Mouse (Mus musculus): ENCODE results near the gene Tnfrsf23.
"Not testable (repeated sequence)": the region's sequence is repeated elsewhere in the genome, so short reads cannot be mapped to it uniquely, and the experiment has no call there.

Tnfrsf23 gene

GRCm38 (mm10) chr7:143689946-143690345 is 4.3 kb upstream of the Tnfrsf23 start:
- in situ Hi-C loops (cut with MboI; ENCODE audit: low pct_unique_long_range_greater_than_20kb in 1 of 2, low sequenced_read_pairs in 2 of 2, unreplicated experiment in 1 of 2): loop anchor here in 1 of 2 experiments (10.0 kb wide), 1 partner anchor 165 kb away; no protein-coding TSS in a partner anchor

- in situ Hi-C loops (cut with MboI; ENCODE audit: low pct_unique_long_range_greater_than_20kb in 1 of 2, low sequenced_read_pairs in 2 of 2, unreplicated experiment in 1 of 2): no loop called here
These were observed 3.8 kb upstream of the Tnfrsf23 start for GRCm38 (mm10) chr7:143689481-143689880.

DNA sequence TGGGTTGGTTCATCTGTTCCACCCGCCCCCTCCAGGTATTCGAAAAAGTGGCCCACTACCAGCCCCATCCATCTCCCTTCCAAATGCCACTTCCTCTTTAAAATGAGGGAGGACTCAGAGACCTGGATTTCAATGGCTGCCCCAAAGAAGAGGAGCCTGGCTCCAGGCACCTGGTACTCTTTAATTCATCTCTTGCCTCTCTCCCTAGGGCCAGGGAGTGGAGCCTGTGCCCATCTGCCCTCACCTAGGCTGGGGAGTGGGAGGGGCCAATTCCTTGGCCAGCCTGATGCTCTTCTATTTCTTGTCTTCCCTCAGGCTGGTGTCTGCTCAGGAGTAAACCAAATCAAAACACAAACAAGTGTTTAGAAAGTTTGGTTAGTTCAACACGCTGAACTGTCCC is 1.0 kb upstream of the Tnfrsf23 start:
- in situ Hi-C loops (cut with MboI; ENCODE audit: low pct_unique_long_range_greater_than_20kb in 1 of 2, low sequenced_read_pairs in 2 of 2, unreplicated experiment in 1 of 2): not testable (repeated sequence)

- in situ Hi-C loops (cut with MboI; ENCODE audit: low pct_unique_long_range_greater_than_20kb in 1 of 2, low sequenced_read_pairs in 2 of 2, unreplicated experiment in 1 of 2): not testable (repeated sequence)
These were observed 519 bp upstream of the Tnfrsf23 start for GRCm38 (mm10) chr7:143686191-143686590.

DNA sequence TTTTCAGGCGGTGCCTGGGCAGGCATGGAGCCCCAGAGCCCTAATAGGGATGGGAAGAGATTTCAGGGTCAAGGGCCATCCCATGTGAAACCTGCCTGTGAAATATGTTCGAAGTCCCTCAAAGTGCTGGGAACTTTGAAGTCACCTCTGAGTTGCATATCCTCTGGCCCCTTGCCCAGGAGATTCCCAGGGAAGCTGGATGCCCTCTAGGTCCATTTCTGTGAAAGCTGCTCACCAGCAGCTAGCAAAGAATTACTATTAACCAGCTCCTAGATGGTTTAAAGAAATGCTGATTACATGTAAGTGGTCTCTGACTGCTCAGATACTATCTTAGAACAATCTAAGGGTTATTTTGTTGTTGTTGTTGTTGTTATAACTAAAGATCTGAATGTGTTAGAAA is 1.1 kb downstream of the Tnfrsf23 start:
- in situ Hi-C loops (cut with MboI; ENCODE audit: low pct_unique_long_range_greater_than_20kb in 1 of 2, low sequenced_read_pairs in 2 of 2, unreplicated experiment in 1 of 2): not testable (repeated sequence)

DNA sequence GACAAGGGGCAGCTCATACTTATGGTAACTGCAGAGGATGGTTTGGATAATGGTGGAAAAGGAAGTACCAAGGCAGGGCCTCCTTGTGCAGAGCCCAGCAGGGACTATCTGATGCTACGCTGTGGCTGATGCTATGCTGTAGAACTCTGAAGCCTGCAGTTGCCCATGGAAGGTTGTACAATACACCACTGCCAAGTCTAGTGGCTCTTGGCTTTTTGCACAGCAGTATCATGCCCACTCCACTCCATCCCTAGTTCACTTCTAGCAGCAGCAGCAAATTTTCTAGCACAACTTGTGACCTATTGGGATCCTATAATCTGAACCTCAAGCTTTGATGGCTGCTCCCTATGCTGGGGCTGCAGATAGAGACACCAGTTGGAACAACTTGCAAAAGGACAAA is 4.1 kb downstream of the Tnfrsf23 start:
- in situ Hi-C loops (cut with MboI; ENCODE audit: low pct_unique_long_range_greater_than_20kb in 1 of 2, low sequenced_read_pairs in 2 of 2, unreplicated experiment in 1 of 2): no loop called here

DNA sequence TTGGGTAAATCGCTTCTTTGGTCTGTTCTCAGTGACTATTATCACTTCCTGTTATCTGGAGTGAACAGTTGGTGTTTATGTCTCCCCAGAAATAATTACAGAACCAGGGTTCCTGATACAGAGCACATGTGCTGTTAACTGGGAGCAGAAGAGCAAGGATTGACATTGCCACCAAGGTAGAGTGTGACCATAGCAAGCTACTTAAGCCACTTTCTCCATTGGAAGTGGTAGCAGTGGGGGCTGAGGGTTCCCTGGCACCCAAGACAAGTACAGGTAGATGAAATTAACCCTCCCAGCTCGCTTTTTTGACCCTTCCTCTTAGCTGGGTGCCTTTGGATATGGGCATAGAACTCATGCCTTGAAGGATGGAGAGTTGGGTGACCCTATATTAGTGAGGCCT is 4.8 kb downstream of the Tnfrsf23 start:
- in situ Hi-C loops (cut with MboI; ENCODE audit: low pct_unique_long_range_greater_than_20kb in 1 of 2, low sequenced_read_pairs in 2 of 2, unreplicated experiment in 1 of 2): not testable (repeated sequence)

- in situ Hi-C loops (cut with MboI; ENCODE audit: low pct_unique_long_range_greater_than_20kb in 1 of 2, low sequenced_read_pairs in 2 of 2, unreplicated experiment in 1 of 2): not testable (repeated sequence)
These were observed 6.0 kb downstream of the Tnfrsf23 start for GRCm38 (mm10) chr7:143679650-143680049.

- in situ Hi-C loops (cut with MboI; ENCODE audit: low pct_unique_long_range_greater_than_20kb in 1 of 2, low sequenced_read_pairs in 2 of 2, unreplicated experiment in 1 of 2): no loop called here
These were observed 19.0 kb downstream of the Tnfrsf23 start for GRCm38 (mm10) chr7:143666427-143667311.

DNA sequence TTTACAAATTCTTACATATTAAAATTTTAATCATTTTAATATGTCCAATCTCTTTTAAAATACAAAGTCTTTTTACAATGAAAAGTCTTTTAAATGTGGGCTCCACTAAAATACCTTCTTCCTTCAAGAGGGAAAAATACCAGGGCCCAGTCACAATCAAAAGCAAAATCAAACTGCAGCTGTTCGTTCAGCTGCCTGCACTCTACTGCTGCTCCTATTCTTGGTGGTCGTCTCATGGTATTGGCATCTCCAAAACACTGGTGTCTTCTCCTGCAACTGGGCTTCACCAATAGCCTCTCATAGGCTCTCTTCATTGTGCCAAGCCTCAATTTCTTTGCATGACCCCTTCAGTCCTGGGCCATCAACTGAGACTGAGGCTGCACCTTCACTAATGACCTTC is 22.2 kb downstream of the Tnfrsf23 start:
- in situ Hi-C loops (cut with MboI; ENCODE audit: low pct_unique_long_range_greater_than_20kb in 1 of 2, low sequenced_read_pairs in 2 of 2, unreplicated experiment in 1 of 2): no loop called here

DNA sequence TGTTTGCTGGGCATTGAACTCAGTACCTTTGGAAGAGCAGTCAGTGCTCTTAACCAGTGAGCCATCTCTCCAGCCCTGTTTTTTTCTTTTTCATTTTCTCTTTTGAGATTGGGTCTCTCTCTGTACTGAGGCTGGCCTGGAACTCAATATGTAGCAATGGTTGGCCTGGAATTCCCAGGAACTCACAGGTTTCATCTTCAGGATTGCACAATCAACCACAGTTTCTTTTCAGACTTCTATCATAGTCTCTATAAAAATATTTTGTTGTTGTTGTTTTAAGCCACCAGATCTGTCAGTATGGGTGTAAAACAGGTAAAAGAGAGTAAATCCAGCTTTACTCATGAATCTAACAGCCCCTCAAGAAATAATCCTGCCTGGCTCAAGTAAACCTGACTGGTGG is 24.9 kb downstream of the Tnfrsf23 start:
- in situ Hi-C loops (cut with MboI; ENCODE audit: low pct_unique_long_range_greater_than_20kb in 1 of 2, low sequenced_read_pairs in 2 of 2, unreplicated experiment in 1 of 2): no loop called here

GRCm38 (mm10) chr7:143649769-143650346 is 35.8 kb downstream of the Tnfrsf23 start:
- in situ Hi-C loops (cut with MboI; ENCODE audit: low pct_unique_long_range_greater_than_20kb in 1 of 2, low sequenced_read_pairs in 2 of 2, unreplicated experiment in 1 of 2): not testable (repeated sequence)

- in situ Hi-C loops (cut with MboI; ENCODE audit: low pct_unique_long_range_greater_than_20kb in 1 of 2, low sequenced_read_pairs in 2 of 2, unreplicated experiment in 1 of 2): no loop called here
These were observed 36.5 kb downstream of the Tnfrsf23 start, which contains the start of gene Tnfrsf22 for GRCm38 (mm10) chr7:143649034-143649768. Gene Tnfrsf22 (minus strand): TSS chr7:143649661.

DNA sequence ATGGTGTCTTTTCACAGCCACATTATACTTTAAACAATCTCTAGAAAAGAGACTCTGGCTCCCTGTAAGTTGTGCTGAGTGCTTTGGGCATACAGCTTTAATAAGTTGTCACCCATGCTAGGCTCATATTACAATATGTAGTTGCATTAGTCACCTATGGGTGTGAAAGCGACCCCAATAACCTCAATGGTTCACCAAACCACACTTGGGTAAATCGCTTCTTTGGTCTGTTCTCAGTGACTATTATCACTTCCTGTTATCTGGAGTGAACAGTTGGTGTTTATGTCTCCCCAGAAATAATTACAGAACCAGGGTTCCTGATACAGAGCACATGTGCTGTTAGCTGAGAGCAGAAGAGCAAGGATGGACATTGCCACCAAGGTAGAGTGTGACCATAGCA is 41.7 kb downstream of the Tnfrsf23 start:
- in situ Hi-C loops (cut with MboI; ENCODE audit: low pct_unique_long_range_greater_than_20kb in 1 of 2, low sequenced_read_pairs in 2 of 2, unreplicated experiment in 1 of 2): not testable (repeated sequence)

- in situ Hi-C loops (cut with MboI; ENCODE audit: low pct_unique_long_range_greater_than_20kb in 1 of 2, low sequenced_read_pairs in 2 of 2, unreplicated experiment in 1 of 2): no loop called here
These were observed 49.0 kb downstream of the Tnfrsf23 start for GRCm38 (mm10) chr7:143636674-143637073.

- in situ Hi-C loops (cut with MboI; ENCODE audit: low pct_unique_long_range_greater_than_20kb in 1 of 2, low sequenced_read_pairs in 2 of 2, unreplicated experiment in 1 of 2): no loop called here
These were observed 54.2 kb downstream of the Tnfrsf23 start for GRCm38 (mm10) chr7:143631503-143631902.

DNA sequence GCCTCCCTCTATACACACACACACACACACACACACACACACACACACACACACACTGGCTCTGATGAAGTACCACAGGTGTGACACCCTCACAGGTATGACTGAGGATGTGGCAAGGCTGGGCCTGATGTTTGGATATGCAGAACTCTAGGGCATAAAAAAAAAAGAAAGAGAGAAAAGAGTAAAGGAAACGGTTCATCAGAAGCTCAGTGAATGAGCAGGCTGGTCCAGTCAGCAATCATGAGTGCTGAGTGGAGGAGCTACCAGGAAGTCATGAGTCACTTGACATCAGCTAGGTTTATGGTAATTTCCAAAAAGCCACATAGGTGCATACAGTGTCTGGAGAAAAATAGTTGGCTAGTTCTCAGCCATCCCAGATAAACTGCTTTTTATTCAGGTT is 56.2 kb downstream of the Tnfrsf23 start:
- in situ Hi-C loops (cut with MboI; ENCODE audit: low pct_unique_long_range_greater_than_20kb in 1 of 2, low sequenced_read_pairs in 2 of 2, unreplicated experiment in 1 of 2): no loop called here

DNA sequence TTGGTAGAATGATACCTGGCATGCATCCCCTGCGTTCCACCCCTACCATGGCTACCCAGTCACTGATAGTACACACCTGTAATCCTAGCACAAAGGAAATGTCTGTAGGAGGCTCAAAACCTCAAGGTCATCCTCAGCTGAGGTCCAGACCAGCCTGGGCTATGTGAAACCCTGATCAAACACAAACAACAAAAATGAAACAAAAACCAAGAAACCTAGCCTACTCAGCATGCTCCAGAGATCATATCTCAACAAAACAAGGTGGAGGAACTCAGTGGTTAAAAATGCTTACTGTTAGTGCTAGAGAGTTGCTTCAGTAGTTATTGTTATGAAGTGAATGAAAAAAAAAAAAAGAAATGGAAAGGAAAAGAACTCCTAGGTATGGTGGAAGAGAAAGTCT is 57.1 kb downstream of the Tnfrsf23 start, which contains the start of gene Tnfrsf26:
Gene Tnfrsf26, minus strand, starts transcription at position 183 of the 400 bp plus-strand sequence.
- in situ Hi-C loops (cut with MboI; ENCODE audit: low pct_unique_long_range_greater_than_20kb in 1 of 2, low sequenced_read_pairs in 2 of 2, unreplicated experiment in 1 of 2): no loop called here

Data from mouse embryonic stem cell (cell line).